Mouse (Mus musculus) hindbrain, embryonic 13.5 days (tissue): ENCODE measurements around the gene Gnai3. TPM values are rescaled to one million over a fixed set of nuclear protein-coding genes. Genes with fewer than 3 reads are reported as not detected.

Experiments used
- ATAC-seq: fragments of 200-750 bp; cut with Nextera tagmentation; 2 replicates; pipeline ENCODE4 v1.8.0; 2017; ENCODE audit warnings: moderate TSS enrichment; ENCODE audit not compliant: low FRiP score
- H3K27ac ChIP-seq: fragments of 300-500 bp; sonication (generic); 2 replicates; pipeline ENCODE4 v1.5.1; 2015; ENCODE audit warnings: inconsistent platforms, mild to moderate bottlenecking, moderate library complexity
- H3K27me3 ChIP-seq: fragments of 300-500 bp; sonication (generic); 2 replicates; pipeline ENCODE4 v1.6.1; 2015; ENCODE audit warnings: mild to moderate bottlenecking, inconsistent platforms
- H3K36me3 ChIP-seq: fragments of 300-500 bp; sonication (generic); 2 replicates; pipeline ENCODE4 v1.6.1; 2015; ENCODE audit warnings: mild to moderate bottlenecking, inconsistent platforms
- H3K4me1 ChIP-seq: fragments of 300-500 bp; sonication (generic); replicated peaks from 2 replicates; pipeline ENCODE4 v1.6.1; 2015; ENCODE audit warnings: inconsistent platforms
- H3K4me2 ChIP-seq: fragments of 300-500 bp; sonication (generic); 2 replicates; pipeline ENCODE4 v1.6.1; 2015; ENCODE audit warnings: inconsistent platforms, mild to moderate bottlenecking, moderate library complexity
- H3K4me3 ChIP-seq: fragments of 300-500 bp; sonication (generic); 2 replicates; pipeline ENCODE4 v1.5.1; 2015; ENCODE audit warnings: mild to moderate bottlenecking, inconsistent platforms
- H3K9ac ChIP-seq: fragments of 300-500 bp; sonication (generic); 2 replicates; pipeline ENCODE4 v1.6.1; 2015; ENCODE audit warnings: mild to moderate bottlenecking, inconsistent platforms
- H3K9me3 ChIP-seq: fragments of 300-500 bp; sonication (generic); 2 replicates; pipeline ENCODE4 v1.6.1; 2016; ENCODE audit warnings: inconsistent platforms
- WGBS: fragments of 180-500 bp; shearing (Covaris S2); methylation state at CpG from one replicate; pipeline ENCODE4 v1.1.7; 2015; 5-methylcytosine and 5-hydroxymethylcytosine counted together
- polyA plus RNA-seq: library from polyadenylated mRNA; unstranded; fragments of >200 nt; fragmentation: Nextera tagmentation; extraction: Ambion mirVana; gene quantifications from 2 replicates; pipeline ENCODE4 v1.2.1, GENCODE M21; 2015

Gnai3 gene
- polyA plus RNA-seq, 1 experiment from 2014 or later, result 148 TPM

GRCm38 (mm10) chr3:108085721-108086469, 60.1 kb downstream of the Gnai3 start:
- H3K4me2 ChIP-seq, result peak overlapping the region; percentile 99
- H3K4me1 ChIP-seq, result peaks cover 58% of the 10 kb centered on the region
- peak overlapping the region; percentile 87 for H3K9ac ChIP-seq
- H3K36me3 ChIP-seq, result peaks cover under 1% of the 10 kb centered on the region
- no peaks in the 10 kb centered on the region; the same call in 1 of the 2 replicates for H3K27me3 ChIP-seq
- WGBS, result 1% methylated on average over 30 of the region's 31 CpGs
- H3K27ac ChIP-seq, result peak overlapping the region; percentile 87
- peak overlapping the region; percentile 67 for H3K4me3 ChIP-seq
- no peaks in the 10 kb centered on the region for H3K9me3 ChIP-seq
- ATAC-seq, result peak; percentile 57

GRCm38 (mm10) chr3:108085281-108085720, 60.6 kb downstream of the Gnai3 start:
- Histone ChIP-seq H3K27me3 (no peaks in the 10 kb centered on the region; the same call in 1 of the 2 replicates), H3K4me1 (peaks cover 58% of the 10 kb centered on the region), H3K9me3 (no peaks in the 10 kb centered on the region), H3K9ac (peak overlapping the region; percentile 87), H3K36me3 (peaks cover 6% of the 10 kb centered on the region), H3K4me3 (peak overlapping the region; percentile 67), H3K27ac (peak overlapping the region; percentile 87), H3K4me2 (peak overlapping the region; percentile 99)
- WGBS, result 0% methylated on average over 14 of the region's 14 CpGs
- peak; percentile 87 for ATAC-seq

- Histone ChIP-seq H3K27ac (peak overlapping the region; percentile 87), H3K4me2 (peak overlapping the region; percentile 99), H3K36me3 (peaks cover 11% of the 10 kb centered on the region), H3K9ac (peak overlapping the region; percentile 87), H3K9me3 (no peaks in the 10 kb centered on the region), H3K4me1 (peaks cover 58% of the 10 kb centered on the region), H3K4me3 (peak overlapping the region; percentile 67), H3K27me3 (no peaks in the 10 kb centered on the region; the same call in 1 of the 2 replicates)
- WGBS, result 12% methylated on average over 13 of the region's 13 CpGs
- ATAC-seq, result peak; percentile 45
These were observed 61.1 kb downstream of the Gnai3 start for GRCm38 (mm10) chr3:108084767-108085270.

- Histone ChIP-seq H3K27ac (no peak overlapping the region), H3K9ac (peak overlapping the region; percentile 87; the same call in 1 of the 2 replicates), H3K9me3 (no peaks in the 10 kb centered on the region), H3K4me1 (peaks cover 57% of the 10 kb centered on the region), H3K4me3 (peak overlapping the region; percentile 67), H3K4me2 (peak overlapping the region; percentile 99), H3K27me3 (no peaks in the 10 kb centered on the region; the same call in 1 of the 2 replicates), H3K36me3 (peaks cover 20% of the 10 kb centered on the region)
- no peak for ATAC-seq
- 78% methylated on average over 4 of the region's 4 CpGs for WGBS
These were observed 62.0 kb downstream of the Gnai3 start for GRCm38 (mm10) chr3:108083904-108084407.

- Histone ChIP-seq H3K4me3 (no peak overlapping the region), H3K4me2 (no peak overlapping the region), H3K9ac (peak overlapping the region; percentile 21; the same call in 1 of the 2 replicates), H3K27ac (no peak overlapping the region), H3K4me1 (peaks cover 53% of the 10 kb centered on the region), H3K9me3 (no peaks in the 10 kb centered on the region), H3K27me3 (no peaks in the 10 kb centered on the region; the same call in 1 of the 2 replicates), H3K36me3 (peaks cover 27% of the 10 kb centered on the region)
- ATAC-seq, result no peak
- 71% methylated on average over 2 of the region's 2 CpGs for WGBS
These were observed 62.8 kb downstream of the Gnai3 start for GRCm38 (mm10) chr3:108083161-108083560.

GRCm38 (mm10) chr3:108082251-108082875, 63.6 kb downstream of the Gnai3 start:
- Histone ChIP-seq H3K4me2 (peak overlapping the region; percentile 20), H3K27me3 (no peaks in the 10 kb centered on the region; the same call in 1 of the 2 replicates), H3K4me3 (no peak overlapping the region), H3K9ac (no peak overlapping the region; the same call in 1 of the 2 replicates), H3K36me3 (peaks cover 35% of the 10 kb centered on the region), H3K27ac (0 out of 2 replicates have a peak overlapping the region, but pooled peaks have one; percentile 5), H3K9me3 (no peaks in the 10 kb centered on the region), H3K4me1 (peaks cover 53% of the 10 kb centered on the region)
- WGBS, result 65% methylated on average over 1 of the region's 1 CpGs
- no peak for ATAC-seq

- Histone ChIP-seq H3K27me3 (no peaks in the 10 kb centered on the region), H3K27ac (0 out of 2 replicates have a peak overlapping the region, but pooled peaks have one; percentile 5), H3K9ac (peak overlapping the region; percentile 29; the same call in 1 of the 2 replicates), H3K9me3 (no peaks in the 10 kb centered on the region), H3K36me3 (peaks cover 42% of the 10 kb centered on the region), H3K4me1 (peaks cover 51% of the 10 kb centered on the region), H3K4me2 (peak overlapping the region; percentile 20), H3K4me3 (no peak overlapping the region)
- no peak for ATAC-seq
- 76% methylated on average over 4 of the region's 4 CpGs for WGBS
These were observed 64.3 kb downstream of the Gnai3 start for GRCm38 (mm10) chr3:108081681-108082080.

- no peaks in the 10 kb centered on the region for H3K9me3 ChIP-seq
- H3K4me3 ChIP-seq, result no peak overlapping the region
- no peaks in the 10 kb centered on the region for H3K27me3 ChIP-seq
- no peak overlapping the region for H3K27ac ChIP-seq
- H3K36me3 ChIP-seq, result peaks cover 79% of the 10 kb centered on the region
- peaks cover 22% of the 10 kb centered on the region for H3K4me1 ChIP-seq
- H3K4me2 ChIP-seq, result no peak overlapping the region
- no peak for ATAC-seq
- no peak overlapping the region for H3K9ac ChIP-seq
- 85% methylated on average over 9 of the region's 9 CpGs for WGBS
These were observed 69.1 kb downstream of the Gnai3 start for GRCm38 (mm10) chr3:108076836-108077235.

GRCm38 (mm10) chr3:108072983-108073569, 72.9 kb downstream of the Gnai3 start:
- H3K9ac ChIP-seq, result no peak overlapping the region
- H3K36me3 ChIP-seq, result peaks cover 52% of the 10 kb centered on the region
- WGBS, result 58% methylated on average over 10 of the region's 10 CpGs
- H3K4me2 ChIP-seq, result no peak overlapping the region
- H3K4me3 ChIP-seq, result no peak overlapping the region
- H3K27me3 ChIP-seq, result no peaks in the 10 kb centered on the region
- H3K9me3 ChIP-seq, result no peaks in the 10 kb centered on the region
- peak; percentile 49 for ATAC-seq
- peaks cover 17% of the 10 kb centered on the region for H3K4me1 ChIP-seq
- peak overlapping the region; percentile 44 for H3K27ac ChIP-seq

- Histone ChIP-seq H3K36me3 (peaks cover 27% of the 10 kb centered on the region), H3K27me3 (0 out of 2 replicates have a peak, but pooled peaks cover 1% of the 10 kb centered on the region), H3K9me3 (no peaks in the 10 kb centered on the region), H3K4me3 (no peak overlapping the region), H3K4me1 (peaks cover 17% of the 10 kb centered on the region), H3K4me2 (no peak overlapping the region), H3K9ac (no peak overlapping the region), H3K27ac (no peak overlapping the region)
- 71% methylated on average over 10 of the region's 10 CpGs for WGBS
- ATAC-seq, result no peak
These were observed 75.4 kb downstream of the Gnai3 start for GRCm38 (mm10) chr3:108070295-108071293.
